Mouse (Mus musculus): ENCODE results near the gene Zbtb16.

DNA sequence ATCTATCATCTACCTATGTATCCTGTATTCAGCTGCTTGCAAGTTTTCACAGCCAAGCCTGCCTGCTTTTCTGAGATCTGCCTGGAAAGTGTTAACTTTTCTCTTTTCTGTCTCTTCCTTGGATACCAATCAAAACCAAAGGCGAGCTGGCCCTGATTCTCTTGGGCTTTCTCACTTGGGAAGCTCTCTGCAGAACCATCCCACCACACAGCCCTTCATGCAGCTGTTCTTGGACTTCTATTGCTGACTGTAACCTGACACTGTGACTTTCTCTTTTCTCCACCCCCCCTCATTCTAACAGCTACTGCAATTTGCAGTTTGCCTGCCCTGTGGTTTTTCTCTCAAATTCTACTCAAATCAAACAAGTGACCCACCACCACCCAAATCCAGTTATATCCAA is 225.0 kb downstream of the Zbtb16 start:
- TF ChIP-seq ZNF384 (IDR thresholded peaks at IDR 0.05; ENCODE audit: low read depth, low read length), result no peak
- no peak for TF ChIP-seq MAFK (IDR thresholded peaks at IDR 0.05; ENCODE audit: insufficient read depth, low read depth, low read length)
